Mouse (Mus musculus): ENCODE measurements around the gene Vstm2a.

Vstm2a gene

GRCm38 (mm10) chr11:16439548-16440251 lies 182.2 kb downstream of the Vstm2a start:
- no peak for DNase-seq (ENCODE audit: low spot score in 2 of 2)
